Mouse (Mus musculus): Measurements from ENCODE around the gene Entpd6.

DNA sequence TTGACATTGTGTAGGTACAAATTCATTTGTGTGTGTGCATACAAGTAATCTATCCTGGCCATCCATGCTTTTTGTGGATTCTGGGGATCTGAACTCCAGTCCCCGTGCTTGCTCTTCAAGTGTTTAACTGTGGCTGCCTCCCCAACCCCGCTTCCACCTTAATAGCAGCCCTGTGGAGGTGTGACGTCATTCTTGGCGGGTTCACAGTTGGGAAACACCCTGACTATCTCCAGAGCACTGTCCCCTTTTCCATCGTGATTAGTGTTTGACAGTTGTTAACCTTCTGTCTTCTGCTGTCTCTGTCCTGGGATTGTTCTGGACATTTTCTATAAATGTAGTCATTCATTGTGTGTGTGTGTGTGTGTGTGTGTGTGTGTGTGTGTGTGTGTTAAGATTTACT is 61.8 kb downstream of the Entpd6 start:
- TF ChIP-seq CTCF (conservative IDR thresholded peaks at IDR 0.05 in 1 of 2, IDR thresholded peaks at IDR 0.05 in 1 of 2; ENCODE audit: low read depth in 2 of 2, low read length in 2 of 2): no peak
- no peak for TF ChIP-seq TCF12 (IDR thresholded peaks at IDR 0.05; ENCODE audit: low read depth, low read length)
- no peak for TF ChIP-seq POLR2A (IDR thresholded peaks at IDR 0.05; ENCODE audit: low read depth, low read length)
- no peak for TF ChIP-seq USF2 (conservative IDR thresholded peaks at IDR 0.05; ENCODE audit: low read depth, low read length)
- no peak for TF ChIP-seq TBP (conservative IDR thresholded peaks at IDR 0.05; ENCODE audit: low read depth, low read length)
